Mouse (Mus musculus) liver, embryonic 14.5 days (tissue): ENCODE measurements around the gene Nbeal2.

Experiments
- CTCF ChIP-seq: IDR thresholded peaks from 2 replicates; pipeline ENCODE4 v1.5.1; 2016; ENCODE audit warnings: antibody characterized with exemption, low read depth, control low read depth
- EP300 ChIP-seq: IDR thresholded peaks from 2 replicates; pipeline ENCODE4 v1.6.1; 2016; ENCODE audit warnings: antibody characterized with exemption, low read depth

GRCm38 (mm10) chr9:110631651-110632275 lies 22.2 kb downstream of the Nbeal2 start:
- TF ChIP-seq CTCF (no peak), EP300 (no peak)
